Mouse (Mus musculus) CH12.LX (cell line): ENCODE data around the gene Ctcf. TPM values are rescaled to one million over a fixed set of nuclear protein-coding genes. Genes with fewer than 3 reads are reported as not detected.

Experiments
- DNase-seq: peaks from one replicate; pipeline ENCODE4 v3.0.0-alpha.2; 2013; ENCODE audit errors: extremely low read depth
- H3K27ac ChIP-seq: 2 replicates; pipeline ENCODE4 v1.5.1; 2012; ENCODE audit warnings: low read depth, mild to moderate bottlenecking, control low read depth, moderate library complexity; ENCODE audit not compliant: insufficient read depth
- H3K27me3 ChIP-seq: replicated peaks from 2 replicates; pipeline ENCODE3; 2012; ENCODE audit warnings: inconsistent platforms
- H3K36me3 ChIP-seq, 2 experiments: replicated peaks in 1 of 2; 2 replicates each; pipeline versions ENCODE3 to v1.6.1; 2012; ENCODE audit warnings: inconsistent platforms in 1 of 2, low read length in 1 of 2, mild to moderate bottlenecking in 1 of 2, mixed read lengths in 1 of 2, moderate library complexity in 1 of 2; ENCODE audit not compliant: control insufficient read depth in 1 of 2, insufficient read depth in 1 of 2
- H3K4me1 ChIP-seq, 2 experiments: 2 replicates each; pipeline ENCODE4 v1.6.1; 2012; ENCODE audit warnings: inconsistent platforms in 1 of 2, moderate library complexity in 1 of 2; ENCODE audit not compliant: insufficient read depth in 2 of 2, control insufficient read depth in 1 of 2
- H3K4me2 ChIP-seq: 2 replicates; pipeline ENCODE4 v1.6.1; 2012; ENCODE audit warnings: low read depth, mild to moderate bottlenecking, control low read depth; ENCODE audit not compliant: poor library complexity, insufficient read depth, severe bottlenecking
- H3K4me3 ChIP-seq, 3 experiments: fragments of 150-350 bp in 1 of 3; sonication (generic) in 1 of 3; replicated peaks in 1 of 3; 2 replicates each; pipeline versions ENCODE3 to v1.5.1; 2011 to 2012; ENCODE audit warnings: low read depth in 2 of 3, low read length in 2 of 3, mild to moderate bottlenecking in 2 of 3, moderate library complexity in 2 of 3, control low read depth in 1 of 3, improper control_type of control experiment in 1 of 3, inconsistent platforms in 1 of 3, mixed read lengths in 1 of 3; ENCODE audit not compliant: poor library complexity in 1 of 3
- H3K79me2 ChIP-seq: replicated peaks from 2 replicates; pipeline ENCODE4 v1.6.1; 2012; ENCODE audit warnings: mild to moderate bottlenecking, moderate library complexity; ENCODE audit not compliant: control insufficient read depth, poor library complexity, insufficient read depth, severe bottlenecking; ENCODE audit errors: extremely low read depth
- H3K9ac ChIP-seq: 2 replicates; pipeline ENCODE4 v1.6.1; 2012; ENCODE audit warnings: low read depth, mild to moderate bottlenecking, control low read depth, moderate library complexity; ENCODE audit not compliant: insufficient read depth
- H3K9me3 ChIP-seq: replicated peaks from 2 replicates; pipeline ENCODE3; 2012; ENCODE audit warnings: low read length, inconsistent platforms, mixed read lengths
- BHLHE40 ChIP-seq: IDR thresholded peaks from 2 replicates; pipeline ENCODE4 v1.6.1; 2011; ENCODE audit warnings: mild to moderate bottlenecking, low read depth, low read length, improper control_type of control experiment
- CHD1 ChIP-seq: IDR thresholded peaks from 2 replicates; pipeline ENCODE4 v1.6.1; 2012; ENCODE audit warnings: low read depth, low read length, improper control_type of control experiment, inconsistent platforms
- CTCF ChIP-seq, 2 experiments: IDR thresholded peaks in 1 of 2; conservative IDR thresholded peaks in 1 of 2; 2 replicates each; pipeline ENCODE4 v1.5.1; 2011 to 2012; ENCODE audit warnings: low read depth in 2 of 2, low read length in 2 of 2, improper control_type of control experiment in 1 of 2, inconsistent platforms in 1 of 2, mild to moderate bottlenecking in 1 of 2, moderate library complexity in 1 of 2
- E2F4 ChIP-seq: IDR thresholded peaks from 2 replicates; pipeline ENCODE4 v1.6.1; 2011; ENCODE audit warnings: low read depth, low read length, improper control_type of control experiment; ENCODE audit not compliant: insufficient replicate concordance
- ELF1 ChIP-seq: IDR thresholded peaks from 2 replicates; pipeline ENCODE4 v1.6.1; 2014; ENCODE audit warnings: low read depth, mild to moderate bottlenecking, inconsistent platforms, low read length, improper control_type of control experiment
- GABPA ChIP-seq: IDR thresholded peaks from 2 replicates; pipeline ENCODE4 v1.6.1; 2012; ENCODE audit warnings: low read depth, low read length, improper control_type of control experiment, inconsistent platforms; ENCODE audit not compliant: insufficient replicate concordance
- IRF4 ChIP-seq: IDR thresholded peaks from 2 replicates; pipeline ENCODE4 v1.6.1; 2014; ENCODE audit warnings: low read depth, mild to moderate bottlenecking, inconsistent platforms, low read length, improper control_type of control experiment
- MAX ChIP-seq: IDR thresholded peaks from 2 replicates; pipeline ENCODE4 v1.6.1; 2011; ENCODE audit warnings: low read length, improper control_type of control experiment
- NELFE ChIP-seq: IDR thresholded peaks from 2 replicates; pipeline ENCODE4 v1.6.1; 2011; ENCODE audit warnings: low read depth, low read length, improper control_type of control experiment
- NRF1 ChIP-seq: IDR thresholded peaks from 2 replicates; pipeline ENCODE4 v1.6.1; 2014; ENCODE audit warnings: low read depth, mild to moderate bottlenecking, inconsistent platforms, low read length, improper control_type of control experiment, moderate library complexity
- POLR2AphosphoS2 ChIP-seq: IDR thresholded peaks from 2 replicates; pipeline ENCODE4 v1.6.1; 2011; ENCODE audit warnings: low read depth, low read length, improper control_type of control experiment
- SIN3A ChIP-seq: IDR thresholded peaks from 2 replicates; pipeline ENCODE4 v1.6.1; 2012; ENCODE audit warnings: low read length, improper control_type of control experiment, inconsistent platforms
- SMC3 ChIP-seq: IDR thresholded peaks from 2 replicates; pipeline ENCODE4 v1.6.1; 2011; ENCODE audit warnings: low read depth, low read length, improper control_type of control experiment
- TBP ChIP-seq: conservative IDR thresholded peaks from 2 replicates; pipeline ENCODE4 v1.6.1; 2011; ENCODE audit warnings: low read depth, low read length, improper control_type of control experiment
- TCF12 ChIP-seq: IDR thresholded peaks from 2 replicates; pipeline ENCODE4 v1.6.1; 2014; ENCODE audit warnings: low read depth, mild to moderate bottlenecking, inconsistent platforms, low read length, improper control_type of control experiment
- ZKSCAN1 ChIP-seq: IDR thresholded peaks from 2 replicates; pipeline ENCODE4 v1.6.1; 2012; ENCODE audit warnings: low read depth, inconsistent platforms, low read length, improper control_type of control experiment, borderline replicate concordance
- dilution Hi-C: fragments of 300-500 bp; cut with MboI; formaldehyde crosslinking; loops from 2 replicates; pipeline ENCODE4 v1.14.3; 2020; ENCODE audit warnings: low sequenced_read_pairs; ENCODE audit not compliant: extremely low pct_unique_long_range_greater_than_20kb, extremely low pct_ligation_motif_present
- in situ Hi-C: fragments of 300-500 bp; cut with MboI; formaldehyde crosslinking; loops from 3 replicates; pipeline ENCODE4 v1.14.3; 2019; ENCODE audit warnings: low sequenced_read_pairs, low pct_ligation_motif_present, low pct_unique_long_range_greater_than_20kb, mixed read lengths
- polyA plus RNA-seq: library from polyadenylated mRNA; unstranded; fragments of >175 nt; gene quantifications from 2 replicates; pipeline ENCODE4 v1.2.1, GENCODE M21; 2012; ENCODE audit warnings: low read depth; ENCODE audit not compliant: insufficient read length
- total RNA-seq, 2 experiments: library from RNA; depleted of rRNA; stranded (reverse); fragments of 300-350 nt in 1 of 2; fragments of >200 nt in 1 of 2; gene quantifications; 2 replicates each; pipeline ENCODE4 v1.2.3; 2012 to 2014

Gene Ctcf
- total and polyA plus RNA-seq, 3 experiments, result 42.3 to 97.9 (median 52.4) TPM

GRCm38 (mm10) chr8:105732186-105732585 lies 95.8 kb downstream of the Ctcf start:
- Histone ChIP-seq H3K27me3 (no peaks in the 10 kb centered on the region), H3K4me1 (peaks cover 0 to 21% of the 10 kb centered on the region in 2 experiments; a peak in 2 of 4 replicates), H3K9ac (no peak overlapping the region), H3K79me2 (no peaks in the 10 kb centered on the region), H3K4me3 (no peak overlapping the region), H3K9me3 (no peaks in the 10 kb centered on the region), H3K4me2 (no peak overlapping the region), H3K27ac (no peak overlapping the region), H3K36me3 (peaks cover 0 to 9% of the 10 kb centered on the region in 2 experiments)
- dilution Hi-C loops, result no loop called here
- in situ Hi-C loops, result no loop called here
- TF ChIP-seq TCF12 (no peak), NELFE (no peak), NRF1 (no peak), SIN3A (no peak), IRF4 (no peak), ZKSCAN1 (no peak), ELF1 (no peak), E2F4 (no peak), MAX (no peak), BHLHE40 (no peak), CTCF (conservative IDR thresholded peaks at IDR 0.05 in 1 of 2, IDR thresholded peaks at IDR 0.05 in 1 of 2; ENCODE audit: low read depth in 2 of 2, low read length in 2 of 2) (no peak), CHD1 (no peak), SMC3 (no peak), POLR2AphosphoS2 (no peak), TBP (no peak), GABPA (no peak)
- no peak for DNase-seq

Other genes with a start within 250 kb of the Ctcf start
- gene Kctd19, start 223.1 kb upstream of the Ctcf start, total RNA-seq (2012; rRNA removed), result 0.08 TPM in 1 of 2 replicates, not detected in the other
- gene Kctd19, start 223.1 kb upstream of the Ctcf start, total RNA-seq (2014; rRNA removed), result not detected in 2 replicates
- gene Kctd19, start 223.1 kb upstream of the Ctcf start, polyA plus RNA-seq, result 0.22 TPM in 1 of 2 replicates, not detected in the other
- gene Lrrc36, start 223.0 kb upstream of the Ctcf start, total RNA-seq (2012; rRNA removed), result 0.34 and 0.38 TPM in 2 replicates
- gene Lrrc36, start 223.0 kb upstream of the Ctcf start, total RNA-seq (2014; rRNA removed), result 0.26 TPM in 1 of 2 replicates, not detected in the other
- 0.19 TPM in 2 replicates for gene Lrrc36, start 223.0 kb upstream of the Ctcf start, polyA plus RNA-seq
- gene Tppp3, start 165.0 kb upstream of the Ctcf start, total RNA-seq (2012; rRNA removed), result 0.25 TPM in 2 replicates
- gene Tppp3, start 165.0 kb upstream of the Ctcf start, total RNA-seq (2014; rRNA removed), result not detected in 2 replicates
- gene Tppp3, start 165.0 kb upstream of the Ctcf start, polyA plus RNA-seq, result 0.39 and 0.49 TPM in 2 replicates
- gene Zdhhc1, start 139.7 kb upstream of the Ctcf start, total RNA-seq (2012; rRNA removed), result 2.1 and 2.6 TPM in 2 replicates
- 0.86 and 1.6 TPM in 2 replicates for gene Zdhhc1, start 139.7 kb upstream of the Ctcf start, total RNA-seq (2014; rRNA removed)
- gene Zdhhc1, start 139.7 kb upstream of the Ctcf start, polyA plus RNA-seq, result 2.6 and 3.6 TPM in 2 replicates
- gene Hsd11b2, start 117.8 kb upstream of the Ctcf start, total RNA-seq (2012; rRNA removed), result not detected in 2 replicates
- not detected in 2 replicates for gene Hsd11b2, start 117.8 kb upstream of the Ctcf start, total RNA-seq (2014; rRNA removed)
- gene Hsd11b2, start 117.8 kb upstream of the Ctcf start, polyA plus RNA-seq, result not detected in 2 replicates
- gene Atp6v0d1, start 70.5 kb upstream of the Ctcf start, total RNA-seq (2012; rRNA removed), result 38.0 and 48.8 TPM in 2 replicates
- gene Atp6v0d1, start 70.5 kb upstream of the Ctcf start, total RNA-seq (2014; rRNA removed), result 51.0 and 55.3 TPM in 2 replicates
- gene Atp6v0d1, start 70.5 kb upstream of the Ctcf start, polyA plus RNA-seq, result 48.8 and 53.6 TPM in 2 replicates
- gene Ripor1, start 31.3 kb upstream of the Ctcf start, total RNA-seq (2012; rRNA removed), result 1.5 and 1.7 TPM in 2 replicates
- gene Ripor1, start 31.3 kb upstream of the Ctcf start, total RNA-seq (2014; rRNA removed), result 0.24 and 0.28 TPM in 2 replicates
- gene Ripor1, start 31.3 kb upstream of the Ctcf start, polyA plus RNA-seq, result 5.8 and 7.2 TPM in 2 replicates
- gene Agrp, start 825 bp downstream of the Ctcf start, total RNA-seq (2012; rRNA removed), result 0.21 and 0.30 TPM in 2 replicates
- not detected in 2 replicates for gene Agrp, start 825 bp downstream of the Ctcf start, total RNA-seq (2014; rRNA removed)
- gene Agrp, start 825 bp downstream of the Ctcf start, polyA plus RNA-seq, result not detected in 2 replicates
- gene Carmil2, start 49.7 kb downstream of the Ctcf start, total RNA-seq (2012; rRNA removed), result 7.5 and 7.6 TPM in 2 replicates
- gene Carmil2, start 49.7 kb downstream of the Ctcf start, total RNA-seq (2014; rRNA removed), result 1.7 and 2.0 TPM in 2 replicates
- 32.6 and 33.2 TPM in 2 replicates for gene Carmil2, start 49.7 kb downstream of the Ctcf start, polyA plus RNA-seq
- 10.9 and 11.9 TPM in 2 replicates for gene Acd, start 64.5 kb downstream of the Ctcf start, total RNA-seq (2012; rRNA removed)
- 4.8 and 5.2 TPM in 2 replicates for gene Acd, start 64.5 kb downstream of the Ctcf start, total RNA-seq (2014; rRNA removed)
- gene Acd, start 64.5 kb downstream of the Ctcf start, polyA plus RNA-seq, result 31.8 and 40.0 TPM in 2 replicates
- gene Pard6a, start 64.6 kb downstream of the Ctcf start, total RNA-seq (2012; rRNA removed), result 17.5 and 32.3 TPM in 2 replicates
- gene Pard6a, start 64.6 kb downstream of the Ctcf start, total RNA-seq (2014; rRNA removed), result 18.9 and 23.3 TPM in 2 replicates
- gene Pard6a, start 64.6 kb downstream of the Ctcf start, polyA plus RNA-seq, result 10.0 and 15.9 TPM in 2 replicates
- gene 4933405L10Rik, start 71.1 kb downstream of the Ctcf start, total RNA-seq (2012; rRNA removed), result 0.25 TPM in 1 of 2 replicates, not detected in the other
- gene 4933405L10Rik, start 71.1 kb downstream of the Ctcf start, total RNA-seq (2014; rRNA removed), result not detected in 2 replicates
- gene 4933405L10Rik, start 71.1 kb downstream of the Ctcf start, polyA plus RNA-seq, result not detected in 2 replicates
- 25.2 and 27.4 TPM in 2 replicates for gene Enkd1, start 71.6 kb downstream of the Ctcf start, total RNA-seq (2012; rRNA removed)
- 15.6 and 17.7 TPM in 2 replicates for gene Enkd1, start 71.6 kb downstream of the Ctcf start, total RNA-seq (2014; rRNA removed)
- gene Enkd1, start 71.6 kb downstream of the Ctcf start, polyA plus RNA-seq, result 30.8 and 35.9 TPM in 2 replicates
- 3.1 and 4.7 TPM in 2 replicates for gene Gfod2, start 122.1 kb downstream of the Ctcf start, total RNA-seq (2012; rRNA removed)
- 1.7 and 1.8 TPM in 2 replicates for gene Gfod2, start 122.1 kb downstream of the Ctcf start, total RNA-seq (2014; rRNA removed)
- 3.1 and 3.4 TPM in 2 replicates for gene Gfod2, start 122.1 kb downstream of the Ctcf start, polyA plus RNA-seq
- 8.1 and 8.7 TPM in 2 replicates for gene Ranbp10, start 190.8 kb downstream of the Ctcf start, total RNA-seq (2012; rRNA removed)
- 7.4 and 7.9 TPM in 2 replicates for gene Ranbp10, start 190.8 kb downstream of the Ctcf start, total RNA-seq (2014; rRNA removed)
- 12.8 and 15.8 TPM in 2 replicates for gene Ranbp10, start 190.8 kb downstream of the Ctcf start, polyA plus RNA-seq
- 0.13 and 0.21 TPM in 2 replicates for gene Tsnaxip1, start 191.2 kb downstream of the Ctcf start, total RNA-seq (2012; rRNA removed)
- gene Tsnaxip1, start 191.2 kb downstream of the Ctcf start, total RNA-seq (2014; rRNA removed), result 0.13 TPM in 1 of 2 replicates, not detected in the other
- 0.38 and 0.50 TPM in 2 replicates for gene Tsnaxip1, start 191.2 kb downstream of the Ctcf start, polyA plus RNA-seq
- 21.3 and 21.4 TPM in 2 replicates for gene Cenpt, start 216.7 kb downstream of the Ctcf start, total RNA-seq (2012; rRNA removed)
- 17.3 TPM in 2 replicates for gene Cenpt, start 216.7 kb downstream of the Ctcf start, total RNA-seq (2014; rRNA removed)
- 28.2 and 29.4 TPM in 2 replicates for gene Cenpt, start 216.7 kb downstream of the Ctcf start, polyA plus RNA-seq
- 40.2 and 42.6 TPM in 2 replicates for gene Thap11, start 218.6 kb downstream of the Ctcf start, total RNA-seq (2012; rRNA removed)
- gene Thap11, start 218.6 kb downstream of the Ctcf start, total RNA-seq (2014; rRNA removed), result 29.7 and 31.9 TPM in 2 replicates
- gene Thap11, start 218.6 kb downstream of the Ctcf start, polyA plus RNA-seq, result 21.3 and 21.7 TPM in 2 replicates
- 144 and 193 TPM in 2 replicates for gene Nutf2, start 224.0 kb downstream of the Ctcf start, total RNA-seq (2012; rRNA removed)
- gene Nutf2, start 224.0 kb downstream of the Ctcf start, total RNA-seq (2014; rRNA removed), result 205 and 223 TPM in 2 replicates
- gene Nutf2, start 224.0 kb downstream of the Ctcf start, polyA plus RNA-seq, result 7.9 and 11.2 TPM in 2 replicates
- gene Edc4, start 244.3 kb downstream of the Ctcf start, total RNA-seq (2012; rRNA removed), result 41.6 and 47.0 TPM in 2 replicates
- 28.2 and 28.7 TPM in 2 replicates for gene Edc4, start 244.3 kb downstream of the Ctcf start, total RNA-seq (2014; rRNA removed)
- 37.5 and 46.4 TPM in 2 replicates for gene Edc4, start 244.3 kb downstream of the Ctcf start, polyA plus RNA-seq